Mouse (Mus musculus): ENCODE measurements at regions not wholly inside any gene's neighbourhood (a gene's known extent, or its start where the extent isn't known, plus 50 kb on each side); places are given as distances from the start of the nearest gene placed in this dataset.

- TF ChIP-seq GATA1 (IDR thresholded peaks at IDR 0.05; ENCODE audit: borderline replicate concordance, low read length), result no peak
- no peak for TF ChIP-seq FLI1 (IDR thresholded peaks at IDR 0.05; ENCODE audit: low read length)
These were observed 663.9 kb upstream of the 4930452B06Rik start for GRCm38 (mm10) chr14:9329839-9330485.
